Mouse (Mus musculus): ENCODE data around the gene Jkamp.

- TF ChIP-seq POLR2A (IDR thresholded peaks at IDR 0.05; ENCODE audit: low read depth, low read length): no peak
- no peak for TF ChIP-seq CTCF (IDR thresholded peaks at IDR 0.05; ENCODE audit: extremely low read depth, insufficient read depth, insufficient read length, insufficient replicate concordance)
These were observed 18.6 kb downstream of the Jkamp start for GRCm38 (mm10) chr12:72104027-72104426.

Data from spleen, adult 2 months (tissue).